19 mouse cellular contexts compared by ENCODE assay signal in genomic region chr15:31262361-31262760, GRCm38 (mm10).
"Had no signal": no experiment of that assay in that cellular context is flagged by ENCODE, and none has a peak within 500 bp of the region (broad histone marks: within the 10 kb centered on the region; RNA-seq: fewer than 3 reads in every experiment).

No protein-coding gene starts in this region.

- H3K4me1 ChIP-seq: midbrain, embryonic 13.5 days; midbrain, embryonic 15.5 days; neural tube, embryonic 12.5 days had no signal

- H3K9ac ChIP-seq: lung, embryonic 15.5 days; midbrain, embryonic 13.5 days; midbrain, embryonic 15.5 days; neural tube, embryonic 12.5 days; stomach, embryonic 15.5 days had no signal

- DNase-seq: lung, adult 2 months; lung, postnatal 14 days; lung, postnatal 36 days; retina, postnatal 1 day; right cerebral cortex, adult 18-20 months; right cerebral cortex, postnatal 25 days; thymus, adult 2 months; thymus, postnatal 25 days; thymus, postnatal 4 days had no signal

- H3K27me3 ChIP-seq: lung, embryonic 15.5 days; megakaryocyte, embryonic 14.5 days; midbrain, embryonic 13.5 days; midbrain, embryonic 15.5 days; neural tube, embryonic 12.5 days; stomach, embryonic 15.5 days had no signal

- H3K36me3 ChIP-seq: lung, embryonic 15.5 days; midbrain, embryonic 13.5 days; midbrain, embryonic 15.5 days; neural tube, embryonic 12.5 days; stomach, embryonic 15.5 days had no signal

- H3K4me3 ChIP-seq: lung, embryonic 15.5 days; megakaryocyte, embryonic 14.5 days; midbrain, embryonic 13.5 days; midbrain, embryonic 15.5 days; neural tube, embryonic 12.5 days; stomach, embryonic 15.5 days had no signal

- H3K9me3 ChIP-seq: lung, embryonic 15.5 days; megakaryocyte, embryonic 14.5 days; midbrain, embryonic 13.5 days; midbrain, embryonic 15.5 days; neural tube, embryonic 12.5 days; stomach, embryonic 15.5 days had no signal

- H3K27ac ChIP-seq: lung, embryonic 15.5 days; macrophage; midbrain, embryonic 13.5 days; midbrain, embryonic 15.5 days; neural tube, embryonic 12.5 days; stomach, embryonic 15.5 days; stomach, postnatal 0 days had no signal

- H3K4me2 ChIP-seq: lung, embryonic 15.5 days; midbrain, embryonic 11.5 days; midbrain, embryonic 13.5 days; midbrain, embryonic 15.5 days; neural tube, embryonic 12.5 days; stomach, embryonic 15.5 days had no signal

- ATAC-seq: lung, postnatal 0 days; midbrain, embryonic 13.5 days; midbrain, embryonic 15.5 days had no signal
